ENCODE assay signal across 3 mouse cellular contexts in genomic region chr4:147467207-147467606, GRCm38 (mm10). TPM values are rescaled to one million over a fixed set of nuclear protein-coding genes. Genes with fewer than 3 reads are reported as not detected.
"Had no signal": no experiment of that assay in that cellular context is flagged by ENCODE, and none has a peak within 500 bp of the region (broad histone marks: within the 10 kb centered on the region; RNA-seq: fewer than 3 reads in every experiment).

No protein-coding gene starts in this region.

RNA-seq across cellular contexts. Expression of gene Zfp982, which starts 25.0 kb away (rescaled TPM):
- total RNA-seq: monocyte, adult 5-6 weeks had no signal
- polyA plus RNA-seq: spleen, adult 2 months; thymus, adult 2 months had no signal
